Mouse (Mus musculus): ENCODE data around the gene Gan.

DNA sequence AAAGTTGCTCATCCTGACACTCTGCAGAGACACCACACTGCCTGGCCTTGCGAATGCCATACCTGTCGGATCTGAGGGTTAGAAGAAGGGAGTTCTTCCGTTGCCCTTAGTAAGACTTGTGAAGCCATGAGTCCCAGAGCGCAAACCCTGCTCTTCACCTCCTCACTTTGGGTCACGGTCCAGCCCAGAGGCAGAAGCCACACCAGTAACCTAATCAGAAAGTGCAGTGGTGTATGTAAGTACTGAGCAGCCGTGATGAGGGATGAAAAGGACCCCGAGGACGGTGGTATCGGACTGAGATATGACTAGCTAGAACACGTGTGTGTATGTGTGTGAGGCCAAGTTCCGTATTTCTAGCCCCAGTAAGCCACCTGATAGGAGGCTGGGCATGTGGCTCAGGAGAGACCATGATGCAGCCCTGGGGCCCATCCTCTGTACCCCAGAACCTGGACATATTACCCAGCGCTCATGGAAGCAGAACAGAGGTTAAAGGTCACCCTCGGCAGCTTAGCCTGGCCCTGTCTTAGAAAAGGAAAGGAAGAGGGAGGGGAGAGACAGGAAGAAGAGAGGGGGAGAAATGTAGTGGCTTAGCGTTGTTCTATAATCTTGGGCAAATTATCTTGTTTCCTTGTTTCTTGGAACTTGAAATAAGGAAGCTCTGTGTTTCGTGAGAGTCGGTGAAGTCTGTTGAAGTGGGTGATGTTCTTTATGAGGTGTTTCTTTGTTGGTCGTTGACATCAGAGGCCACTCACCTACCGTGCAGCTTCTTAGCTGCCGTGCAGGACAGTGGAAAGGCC, 43.5 kb downstream of the Gan start:
- TF ChIP-seq CTCF (IDR thresholded peaks at IDR 0.05; ENCODE audit: extremely low read depth, insufficient read depth, low read length), result no peak
- TF ChIP-seq POLR2A (IDR thresholded peaks at IDR 0.05; ENCODE audit: extremely low read depth, insufficient read depth, low read length), result no peak
